Mouse (Mus musculus) G1E (cell line): ENCODE measurements around the gene Ints5.

ENCODE experiments used
- CTCF ChIP-seq: IDR thresholded peaks from 2 replicates; pipeline ENCODE4 v1.5.1; 2012; ENCODE audit warnings: low read depth, low read length, inconsistent platforms, mixed read lengths
- GATA1 ChIP-seq: IDR thresholded peaks from 2 replicates; pipeline ENCODE4 v1.6.1; 2012; ENCODE audit warnings: borderline replicate concordance, low read length, inconsistent platforms, mixed read lengths
- POLR2AphosphoS5 ChIP-seq: IDR thresholded peaks from 2 replicates; pipeline ENCODE4 v1.6.1; 2012; ENCODE audit warnings: low read depth, low read length, inconsistent platforms; ENCODE audit not compliant: insufficient replicate concordance

DNA sequence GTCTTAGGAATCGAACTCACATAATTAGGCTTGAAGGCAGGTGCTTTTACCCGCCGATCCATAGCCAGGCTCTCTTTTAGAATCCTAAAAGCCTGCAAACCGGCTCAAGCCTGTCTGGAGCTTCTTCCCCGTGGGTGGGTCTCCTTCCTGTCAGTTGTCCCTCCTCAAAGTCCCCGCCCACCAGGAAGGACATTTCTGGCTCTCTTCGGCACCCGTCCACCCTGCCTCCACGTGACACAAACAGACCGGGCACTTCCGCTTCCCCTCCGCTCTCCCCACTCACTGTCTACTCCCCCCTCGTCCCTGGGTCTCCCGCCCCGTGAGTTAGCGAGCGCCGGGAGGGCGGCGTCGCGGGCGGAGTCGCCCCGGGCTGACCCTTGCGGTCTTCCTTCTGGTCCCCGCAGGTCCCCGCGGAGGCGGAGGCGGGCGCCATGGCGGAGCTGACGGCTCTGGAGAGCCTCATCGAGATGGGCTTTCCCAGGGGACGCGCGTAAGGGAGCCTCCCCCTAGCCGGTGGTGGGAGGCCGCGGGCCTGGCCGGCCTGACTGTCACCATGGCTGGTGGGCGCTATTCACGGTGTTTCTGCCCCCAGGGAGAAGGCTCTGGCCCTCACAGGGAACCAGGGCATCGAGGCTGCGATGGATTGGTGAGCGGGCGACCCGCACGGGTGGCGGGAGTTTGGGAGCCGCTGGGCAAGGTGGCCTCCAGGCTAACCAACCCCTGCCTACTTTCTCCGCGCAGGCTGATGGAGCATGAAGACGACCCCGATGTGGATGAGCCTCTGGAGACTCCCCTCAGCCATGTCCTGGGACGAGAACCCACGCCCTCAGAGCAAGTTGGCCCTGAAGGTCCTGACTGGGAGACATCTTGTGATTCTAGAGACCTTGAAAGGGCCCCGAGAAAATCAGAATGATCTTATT is 21.3 kb upstream of the Ints5 start, which contains the start of gene Ubxn1:
- TF ChIP-seq CTCF (no peak), GATA1 (no peak), POLR2AphosphoS5 (no peak)
